Mouse (Mus musculus): ENCODE results near the gene Ctsll3. TPM values are rescaled to one million over a fixed set of nuclear protein-coding genes. Genes with fewer than 3 reads are reported as not detected.

Gene Ctsll3
- polyA plus RNA-seq, 1 experiment from 2014 or later, result not detected

Other genes with a start within 250 kb of the Ctsll3 start
- 36.9 and 37.9 TPM in 2 replicates for gene Dapk1, start 200.9 kb downstream of the Ctsll3 start, polyA plus RNA-seq (2015; fragmentation: Nextera tagmentation; extraction: Ambion mirVana)
- gene BC051665, start 16.5 kb downstream of the Ctsll3 start, polyA plus RNA-seq (2015; fragmentation: Nextera tagmentation; extraction: Ambion mirVana), result not detected in 2 replicates
- gene 4930486L24Rik, start 61.6 kb upstream of the Ctsll3 start, polyA plus RNA-seq (2015; fragmentation: Nextera tagmentation; extraction: Ambion mirVana), result not detected in 2 replicates
- 0.18 and 0.39 TPM in 2 replicates for gene Gm49392, start 94.0 kb upstream of the Ctsll3 start, polyA plus RNA-seq (2015; fragmentation: Nextera tagmentation; extraction: Ambion mirVana)
- 1.7 and 2.5 TPM in 2 replicates for gene Ctla2b, start 94.6 kb upstream of the Ctsll3 start, polyA plus RNA-seq (2015; fragmentation: Nextera tagmentation; extraction: Ambion mirVana)
- not detected in 2 replicates for gene Tpbpb, start 102.0 kb upstream of the Ctsll3 start, polyA plus RNA-seq (2015; fragmentation: Nextera tagmentation; extraction: Ambion mirVana)
- not detected in 2 replicates for gene Gm49393, start 132.7 kb upstream of the Ctsll3 start, polyA plus RNA-seq (2015; fragmentation: Nextera tagmentation; extraction: Ambion mirVana)
- gene Gm49391, start 133.7 kb upstream of the Ctsll3 start, polyA plus RNA-seq (2015; fragmentation: Nextera tagmentation; extraction: Ambion mirVana), result 0.28 and 1.1 TPM in 2 replicates
- gene Ctla2a, start 133.8 kb upstream of the Ctsll3 start, polyA plus RNA-seq (2015; fragmentation: Nextera tagmentation; extraction: Ambion mirVana), result 14.1 and 17.5 TPM in 2 replicates
- gene Tpbpa, start 139.1 kb upstream of the Ctsll3 start, polyA plus RNA-seq (2015; fragmentation: Nextera tagmentation; extraction: Ambion mirVana), result not detected in 2 replicates
- gene Ctsj, start 203.1 kb upstream of the Ctsll3 start, polyA plus RNA-seq (2015; fragmentation: Nextera tagmentation; extraction: Ambion mirVana), result not detected in 2 replicates
- gene Ctsq, start 237.8 kb upstream of the Ctsll3 start, polyA plus RNA-seq (2015; fragmentation: Nextera tagmentation; extraction: Ambion mirVana), result not detected in 2 replicates

Measured in hindbrain, embryonic 13.5 days (tissue).